Mouse (Mus musculus) lung, embryonic 14.5 days (tissue): ENCODE results near the gene Hs2st1. TPM values are rescaled to one million over a fixed set of nuclear protein-coding genes. Genes with fewer than 3 reads are reported as not detected.
A peak's percentile ranks its signal among the peaks of the same experiment; 100 is the strongest.

Source experiments
- ATAC-seq: fragments of 200-750 bp; cut with Nextera tagmentation; 2 replicates; pipeline ENCODE4 v1.8.0; 2017; ENCODE audit warnings: mild to moderate bottlenecking, moderate TSS enrichment, moderate library complexity; ENCODE audit not compliant: insufficient read depth
- DNase-seq: peaks from one replicate; pipeline ENCODE4 v3.0.0-alpha.2; 2015
- H3K27ac ChIP-seq: fragments of 300-500 bp; sonication (generic); 2 replicates; pipeline ENCODE4 v1.5.1; 2014; ENCODE audit warnings: low read depth, mild to moderate bottlenecking, moderate library complexity
- H3K27me3 ChIP-seq: fragments of 300-500 bp; sonication (generic); 2 replicates; pipeline ENCODE4 v1.6.1; 2014; ENCODE audit warnings: low read length, control low read depth; ENCODE audit not compliant: insufficient read depth
- H3K36me3 ChIP-seq: fragments of 300-500 bp; sonication (generic); 2 replicates; pipeline ENCODE4 v1.6.1; 2014; ENCODE audit warnings: control low read depth; ENCODE audit not compliant: insufficient read depth
- H3K4me1 ChIP-seq: fragments of 300-500 bp; sonication (generic); 2 replicates; pipeline ENCODE4 v1.6.1; 2014; ENCODE audit warnings: antibody characterized with exemption, control low read depth; ENCODE audit not compliant: insufficient read depth
- H3K4me2 ChIP-seq: fragments of 300-500 bp; sonication (generic); 2 replicates; pipeline ENCODE4 v1.6.1; 2014; ENCODE audit warnings: mild to moderate bottlenecking
- H3K4me3 ChIP-seq: fragments of 300-500 bp; sonication (generic); 2 replicates; pipeline ENCODE4 v1.5.1; 2014; ENCODE audit warnings: low read depth, low read length
- H3K9ac ChIP-seq: fragments of 300-500 bp; sonication (generic); 2 replicates; pipeline ENCODE4 v1.6.1; 2014
- H3K9me3 ChIP-seq: fragments of 300-500 bp; sonication (generic); 2 replicates; pipeline ENCODE4 v1.6.1; 2016; ENCODE audit warnings: low read depth, low read length, control low read depth
- CTCF ChIP-seq: IDR thresholded peaks from 2 replicates; pipeline ENCODE4 v1.5.1; 2016; ENCODE audit warnings: antibody characterized with exemption, low read depth
- WGBS: fragments of 180-500 bp; shearing (Covaris S2); extraction: QIAGEN DNeasy Blood & Tissue Kit; methylation state at CpG from one replicate; pipeline ENCODE4 v1.1.7; 2014; 5-methylcytosine and 5-hydroxymethylcytosine counted together
- polyA plus RNA-seq: library from polyadenylated mRNA; unstranded; fragments of >200 nt; fragmentation: Nextera tagmentation; extraction: Ambion mirVana; gene quantifications from 2 replicates; pipeline ENCODE4 v1.2.1, GENCODE M21; 2014

Gene Hs2st1
- polyA plus RNA-seq, 1 experiment from 2014 or later: 11.9 TPM

GRCm38 (mm10) chr3:144437871-144438398, 132.0 kb downstream of the Hs2st1 start:
- Histone ChIP-seq H3K9me3 (no peaks in the 10 kb centered on the region), H3K9ac (no peak overlapping the region), H3K4me1 (no peaks in the 10 kb centered on the region), H3K27me3 (no peaks in the 10 kb centered on the region), H3K27ac (no peak overlapping the region), H3K36me3 (0 out of 2 replicates have a peak, but pooled peaks cover 5% of the 10 kb centered on the region), H3K4me3 (no peak overlapping the region), H3K4me2 (no peak overlapping the region)
- no peak for TF ChIP-seq CTCF
- no peak for DNase-seq
- 91% methylated on average over 14 of the region's 14 CpGs for WGBS
- no peak for ATAC-seq

- Histone ChIP-seq H3K27me3 (no peaks in the 10 kb centered on the region), H3K9ac (no peak overlapping the region), H3K9me3 (no peaks in the 10 kb centered on the region), H3K4me2 (no peak overlapping the region), H3K4me3 (no peak overlapping the region), H3K36me3 (0 out of 2 replicates have a peak, but pooled peaks cover 5% of the 10 kb centered on the region), H3K27ac (no peak overlapping the region), H3K4me1 (no peaks in the 10 kb centered on the region)
- no peak for ATAC-seq
- TF ChIP-seq CTCF: no peak
- 86% methylated on average over 3 of the region's 3 CpGs for WGBS
- no peak for DNase-seq
Measured at GRCm38 (mm10) chr3:144436076-144436475, 133.9 kb downstream of the Hs2st1 start.

- 92% methylated on average over 16 of the region's 16 CpGs for WGBS
- TF ChIP-seq CTCF: no peak
- Histone ChIP-seq H3K4me3 (no peak overlapping the region), H3K4me2 (no peak overlapping the region), H3K27ac (no peak overlapping the region), H3K9me3 (no peaks in the 10 kb centered on the region), H3K9ac (no peak overlapping the region), H3K4me1 (no peaks in the 10 kb centered on the region), H3K36me3 (0 out of 2 replicates have a peak, but pooled peaks cover 5% of the 10 kb centered on the region), H3K27me3 (no peaks in the 10 kb centered on the region)
- ATAC-seq (no peak), DNase-seq (no peak)
Measured at GRCm38 (mm10) chr3:144435281-144435680, 134.7 kb downstream of the Hs2st1 start.

- DNase-seq: no peak
- no peak overlapping the region for H3K4me3 ChIP-seq
- no peaks in the 10 kb centered on the region for H3K4me1 ChIP-seq
- no peak for TF ChIP-seq CTCF
- ATAC-seq: no peak
- WGBS: 81% methylated on average over 17 of the region's 17 CpGs
- no peaks in the 10 kb centered on the region for H3K27me3 ChIP-seq
- H3K9ac ChIP-seq: no peak overlapping the region
- H3K4me2 ChIP-seq: no peak overlapping the region
- H3K9me3 ChIP-seq: no peaks in the 10 kb centered on the region
- 0 out of 2 replicates have a peak, but pooled peaks cover 5% of the 10 kb centered on the region for H3K36me3 ChIP-seq
- H3K27ac ChIP-seq: no peak overlapping the region
Measured at GRCm38 (mm10) chr3:144434276-144434675, 135.7 kb downstream of the Hs2st1 start.

GRCm38 (mm10) chr3:144433039-144433438, 136.9 kb downstream of the Hs2st1 start:
- Histone ChIP-seq H3K9me3 (no peaks in the 10 kb centered on the region), H3K4me3 (no peak overlapping the region), H3K27ac (no peak overlapping the region), H3K9ac (no peak overlapping the region), H3K27me3 (no peaks in the 10 kb centered on the region), H3K4me1 (no peaks in the 10 kb centered on the region), H3K4me2 (no peak overlapping the region), H3K36me3 (0 out of 2 replicates have a peak, but pooled peaks cover 5% of the 10 kb centered on the region)
- ATAC-seq: no peak
- 80% methylated on average over 7 of the region's 7 CpGs for WGBS
- no peak for DNase-seq
- no peak for TF ChIP-seq CTCF

- H3K36me3 ChIP-seq: 0 out of 2 replicates have a peak, but pooled peaks cover 5% of the 10 kb centered on the region
- no peaks in the 10 kb centered on the region for H3K9me3 ChIP-seq
- TF ChIP-seq CTCF: no peak
- DNase-seq (no peak), ATAC-seq (no peak; the same call in 1 of the 2 replicates)
- no peak overlapping the region for H3K4me3 ChIP-seq
- 64% methylated on average over 10 of the region's 10 CpGs for WGBS
- no peaks in the 10 kb centered on the region for H3K27me3 ChIP-seq
- no peak overlapping the region for H3K27ac ChIP-seq
- H3K9ac ChIP-seq: no peak overlapping the region
- no peaks in the 10 kb centered on the region for H3K4me1 ChIP-seq
- H3K4me2 ChIP-seq: no peak overlapping the region
Measured at GRCm38 (mm10) chr3:144432143-144432577, 137.8 kb downstream of the Hs2st1 start.

GRCm38 (mm10) chr3:144428514-144429431, 141.2 kb downstream of the Hs2st1 start:
- H3K4me2 ChIP-seq: no peak overlapping the region
- no peak for TF ChIP-seq CTCF
- peak; percentile 29 for DNase-seq
- no peaks in the 10 kb centered on the region for H3K27me3 ChIP-seq
- H3K36me3 ChIP-seq: no peaks in the 10 kb centered on the region
- WGBS: 73% methylated on average over 8 of the region's 8 CpGs
- no peaks in the 10 kb centered on the region for H3K4me1 ChIP-seq
- H3K9me3 ChIP-seq: no peaks in the 10 kb centered on the region
- no peak overlapping the region for H3K27ac ChIP-seq
- no peak overlapping the region for H3K4me3 ChIP-seq
- ATAC-seq: no peak
- H3K9ac ChIP-seq: no peak overlapping the region
